Mouse (Mus musculus): ENCODE data around the gene Cdc42ep4.

The Cdc42ep4 gene

GRCm38 (mm10) chr11:113749749-113750351 lies 1.8 kb downstream of the Cdc42ep4 start:
- peak; percentile 68 for DNase-seq (ENCODE audit: low read depth, low spot score)

GRCm38 (mm10) chr11:113748797-113749521 lies 2.7 kb downstream of the Cdc42ep4 start:
- peak; percentile 32 for DNase-seq (ENCODE audit: low read depth, low spot score)

- no peak for DNase-seq (ENCODE audit: low read depth, low spot score)
These were observed 3.8 kb downstream of the Cdc42ep4 start for GRCm38 (mm10) chr11:113747725-113748380.

GRCm38 (mm10) chr11:113747056-113747455 lies 4.6 kb downstream of the Cdc42ep4 start:
- DNase-seq (ENCODE audit: low read depth, low spot score): peak; percentile 59

- no peak for DNase-seq (ENCODE audit: low read depth, low spot score)
These were observed 5.7 kb downstream of the Cdc42ep4 start for GRCm38 (mm10) chr11:113745961-113746360.

GRCm38 (mm10) chr11:113742998-113743397 lies 8.7 kb downstream of the Cdc42ep4 start:
- DNase-seq (ENCODE audit: low read depth, low spot score): no peak

GRCm38 (mm10) chr11:113740100-113740499 lies 11.6 kb downstream of the Cdc42ep4 start:
- no peak for DNase-seq (ENCODE audit: low read depth, low spot score)

GRCm38 (mm10) chr11:113739213-113739612 lies 12.5 kb downstream of the Cdc42ep4 start:
- DNase-seq (ENCODE audit: low read depth, low spot score): no peak

- no peak for DNase-seq (ENCODE audit: low read depth, low spot score)
These were observed 13.8 kb downstream of the Cdc42ep4 start for GRCm38 (mm10) chr11:113737912-113738311.

GRCm38 (mm10) chr11:113737553-113737854 lies 14.2 kb downstream of the Cdc42ep4 start:
- no peak for DNase-seq (ENCODE audit: low read depth, low spot score)

GRCm38 (mm10) chr11:113736848-113737552 lies 14.7 kb downstream of the Cdc42ep4 start:
- no peak for DNase-seq (ENCODE audit: low read depth, low spot score)

GRCm38 (mm10) chr11:113735151-113735550 lies 16.5 kb downstream of the Cdc42ep4 start:
- DNase-seq (ENCODE audit: low read depth, low spot score): no peak

- DNase-seq (ENCODE audit: low read depth, low spot score): no peak
These were observed 17.9 kb downstream of the Cdc42ep4 start for GRCm38 (mm10) chr11:113733631-113734364.

- no peak for DNase-seq (ENCODE audit: low read depth, low spot score)
These were observed 19.6 kb downstream of the Cdc42ep4 start for GRCm38 (mm10) chr11:113731945-113732612.

GRCm38 (mm10) chr11:113730879-113731278 lies 20.8 kb downstream of the Cdc42ep4 start:
- no peak for DNase-seq (ENCODE audit: low read depth, low spot score)

GRCm38 (mm10) chr11:113729917-113730316 lies 21.8 kb downstream of the Cdc42ep4 start:
- no peak for DNase-seq (ENCODE audit: low read depth, low spot score)

GRCm38 (mm10) chr11:113729239-113729638 lies 22.4 kb downstream of the Cdc42ep4 start:
- no peak for DNase-seq (ENCODE audit: low read depth, low spot score)

- DNase-seq (ENCODE audit: low read depth, low spot score): peak; percentile 67
These were observed 23.7 kb downstream of the Cdc42ep4 start for GRCm38 (mm10) chr11:113727992-113728391.

GRCm38 (mm10) chr11:113726994-113727888 lies 24.4 kb downstream of the Cdc42ep4 start:
- DNase-seq (ENCODE audit: low read depth, low spot score): peak; percentile 57

Data from forelimb bud, embryonic 11.5 days (tissue).